Mouse (Mus musculus) layer of hippocampus, adult 9-10 months (tissue): ENCODE results near the gene Usp21.

Experiments
- DNase-seq: peaks from one replicate; pipeline ENCODE4 v3.0.0; 2022; ENCODE audit warnings: low spot score

The Usp21 gene

DNA sequence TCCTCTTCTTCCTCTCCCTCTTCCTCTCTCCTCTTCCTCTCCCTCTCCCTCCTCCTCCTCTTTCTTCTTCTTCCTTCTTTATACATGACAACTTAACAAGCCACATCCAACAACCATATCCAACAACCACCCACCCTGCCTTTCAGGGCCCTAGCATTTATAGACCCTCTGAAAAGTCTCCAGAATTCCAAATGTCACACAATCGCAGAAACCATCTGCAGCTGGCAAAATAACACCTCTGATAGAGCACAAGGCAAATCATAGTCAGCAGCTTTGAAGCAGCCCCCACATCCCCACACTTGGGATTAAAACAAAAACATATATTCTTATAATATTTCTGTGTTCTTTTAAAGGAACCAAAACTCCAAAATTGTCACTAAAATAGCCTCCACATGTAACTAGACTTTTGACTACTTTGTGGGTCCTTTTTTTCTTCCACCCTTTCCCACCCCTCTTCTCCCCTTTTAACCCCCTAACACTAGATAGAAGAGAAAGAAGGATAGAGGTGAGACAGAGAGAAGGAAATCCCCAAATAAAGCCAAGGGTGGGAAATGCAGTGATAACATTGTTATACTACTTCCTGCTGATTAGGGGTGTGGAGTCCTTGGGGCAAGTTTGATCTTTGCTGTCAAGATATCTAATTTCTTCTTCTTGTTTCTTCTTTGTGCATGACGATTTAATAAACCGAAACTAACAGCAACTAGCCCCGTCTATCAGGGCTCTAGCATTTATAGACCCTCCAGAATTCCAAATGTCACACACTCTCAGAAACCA lies 21.6 kb downstream of the Usp21 start:
- no peak for DNase-seq

DNA sequence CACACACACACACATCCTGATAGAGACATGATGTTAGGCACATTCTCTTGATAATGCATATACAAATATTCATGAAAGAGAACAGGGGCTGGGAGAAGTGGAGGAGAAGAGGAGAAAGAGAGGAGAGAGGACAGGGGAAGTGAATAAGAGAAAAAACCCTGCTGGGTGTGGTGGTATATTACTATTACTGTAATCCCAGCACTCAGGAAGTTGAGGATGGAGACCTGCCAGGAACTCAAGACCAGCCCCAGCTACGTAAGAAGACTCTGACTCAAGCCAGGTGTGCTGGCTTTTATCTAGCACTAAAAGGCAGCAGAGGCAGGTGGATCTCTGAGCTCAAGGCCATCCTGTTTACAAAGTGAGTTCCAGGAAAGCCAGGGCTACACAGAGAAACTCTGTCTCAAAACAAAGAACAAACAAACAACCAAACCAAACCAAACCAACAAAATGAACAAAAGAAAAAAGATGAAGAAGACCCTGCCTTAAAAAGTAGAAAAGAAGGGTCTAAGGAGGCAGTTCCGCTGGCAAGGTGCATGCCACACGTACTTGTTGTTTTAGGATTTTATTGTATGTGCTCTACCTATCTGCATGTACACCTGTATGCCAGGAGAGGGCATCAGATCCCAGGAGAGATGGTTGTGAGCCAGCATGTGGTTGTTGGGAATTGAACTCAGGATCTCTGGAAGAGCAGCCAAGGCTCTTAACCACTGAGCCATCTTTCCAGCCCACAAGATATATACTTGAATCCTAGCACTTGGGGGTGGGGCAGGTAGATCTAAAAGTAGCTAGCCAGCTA lies 23.9 kb downstream of the Usp21 start:
- no peak for DNase-seq

DNA sequence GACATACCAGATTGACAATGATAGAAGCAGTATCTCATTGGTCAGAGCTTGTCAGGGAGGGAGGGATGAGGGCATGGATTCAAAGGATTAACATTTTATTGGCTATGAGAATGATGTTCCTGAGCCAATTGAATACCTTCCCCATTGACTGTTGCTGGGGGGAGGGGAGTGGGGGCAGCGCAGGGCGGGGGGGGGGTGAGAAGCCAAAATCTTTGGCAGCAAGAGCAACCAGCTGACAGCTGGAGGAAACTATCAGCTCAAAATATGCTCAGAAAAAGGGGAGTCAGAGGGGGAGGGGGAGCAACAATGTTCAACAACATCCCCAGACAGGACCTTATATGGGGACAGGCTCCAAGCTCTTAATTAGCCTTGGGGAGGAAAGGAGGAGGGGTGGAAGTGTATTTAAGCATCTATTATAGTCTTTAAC lies 24.6 kb downstream of the Usp21 start:
- DNase-seq, result no peak

DNA sequence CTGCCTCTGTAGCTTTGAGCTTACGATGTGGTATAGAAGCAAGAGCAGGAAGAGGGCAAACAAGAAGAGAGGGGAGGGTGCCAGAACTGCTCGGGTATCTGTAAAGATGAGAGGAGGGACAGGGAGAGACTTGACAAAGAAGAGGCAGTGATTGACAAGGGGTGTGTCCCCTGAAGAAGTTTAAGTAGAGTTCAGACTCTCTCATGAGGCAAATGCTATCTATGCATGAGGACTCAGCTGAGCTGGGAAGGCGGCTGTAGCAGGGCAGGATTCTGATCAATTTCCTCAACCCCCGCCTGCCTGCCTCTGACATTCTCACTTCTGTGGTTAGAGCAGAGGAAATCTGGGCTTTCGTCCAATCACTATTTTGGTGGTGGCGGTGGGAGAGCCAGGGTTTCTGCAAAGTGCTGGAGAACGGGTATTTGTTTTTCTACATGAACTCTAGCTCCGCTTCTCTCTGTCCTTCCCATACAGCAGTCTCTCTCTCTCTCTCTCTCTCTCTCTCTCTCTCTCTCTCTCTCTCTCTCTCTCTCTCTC lies 25.1 kb downstream of the Usp21 start:
- DNase-seq, result peak; percentile 90

DNA sequence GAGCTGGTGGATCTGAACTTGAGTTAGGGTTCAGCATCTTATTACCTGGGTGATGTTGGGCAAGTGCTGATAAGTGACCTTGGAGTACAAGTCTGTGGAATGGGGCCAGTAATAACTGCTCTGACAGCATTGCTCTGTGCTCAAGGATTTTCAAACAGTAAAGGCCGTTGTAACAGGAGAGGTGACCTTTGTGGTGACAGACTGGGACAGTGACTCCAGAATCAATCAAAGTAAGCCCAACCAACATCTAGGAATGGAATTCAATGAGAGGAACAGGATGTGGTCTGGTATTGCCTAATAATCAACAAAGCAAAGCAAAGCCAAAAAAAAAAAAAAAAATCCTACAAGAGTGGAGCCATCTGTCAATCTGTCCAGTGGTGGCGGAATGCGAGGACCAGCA lies 27.5 kb downstream of the Usp21 start:
- no peak for DNase-seq

DNA sequence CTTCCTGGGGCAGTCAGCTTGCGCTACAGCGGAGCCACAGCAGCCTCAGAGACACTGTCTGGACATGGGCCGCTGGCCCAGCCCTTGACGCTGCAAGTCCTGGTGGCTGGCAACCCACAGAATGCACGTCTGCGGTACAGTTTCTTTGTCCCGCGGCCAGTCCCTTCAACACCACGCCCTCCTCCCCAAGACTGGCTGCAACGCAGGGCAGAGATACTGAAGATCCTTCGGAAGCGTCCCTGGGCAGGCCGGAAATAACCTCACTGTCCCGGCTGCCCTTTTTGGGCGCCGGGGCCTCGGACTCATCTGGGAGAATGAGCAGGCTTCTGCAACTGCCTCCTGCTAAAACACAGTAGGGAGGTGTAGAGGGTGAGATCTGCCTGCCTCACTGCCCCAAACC lies 28.9 kb downstream of the Usp21 start:
- no peak for DNase-seq

DNA sequence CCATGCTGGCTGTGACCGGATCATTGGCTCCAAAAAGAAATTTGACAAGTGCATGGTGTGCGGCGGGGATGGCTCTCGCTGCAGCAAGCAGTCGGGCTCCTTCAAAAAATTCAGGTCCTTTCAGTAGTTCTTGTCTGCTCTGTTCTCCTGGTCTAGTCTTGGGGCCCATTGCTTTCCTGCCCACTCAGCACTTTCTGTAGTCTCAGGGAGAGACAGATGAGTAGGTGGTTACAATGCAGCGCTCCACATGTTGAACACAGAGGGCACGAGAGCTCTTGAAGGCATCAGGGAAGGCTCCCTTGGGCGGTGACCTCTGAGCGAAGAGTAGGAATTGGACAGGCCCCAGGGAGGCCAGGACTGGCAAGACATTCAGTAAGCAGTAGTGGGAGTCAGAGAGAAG lies 30.0 kb downstream of the Usp21 start:
- DNase-seq, result no peak

DNA sequence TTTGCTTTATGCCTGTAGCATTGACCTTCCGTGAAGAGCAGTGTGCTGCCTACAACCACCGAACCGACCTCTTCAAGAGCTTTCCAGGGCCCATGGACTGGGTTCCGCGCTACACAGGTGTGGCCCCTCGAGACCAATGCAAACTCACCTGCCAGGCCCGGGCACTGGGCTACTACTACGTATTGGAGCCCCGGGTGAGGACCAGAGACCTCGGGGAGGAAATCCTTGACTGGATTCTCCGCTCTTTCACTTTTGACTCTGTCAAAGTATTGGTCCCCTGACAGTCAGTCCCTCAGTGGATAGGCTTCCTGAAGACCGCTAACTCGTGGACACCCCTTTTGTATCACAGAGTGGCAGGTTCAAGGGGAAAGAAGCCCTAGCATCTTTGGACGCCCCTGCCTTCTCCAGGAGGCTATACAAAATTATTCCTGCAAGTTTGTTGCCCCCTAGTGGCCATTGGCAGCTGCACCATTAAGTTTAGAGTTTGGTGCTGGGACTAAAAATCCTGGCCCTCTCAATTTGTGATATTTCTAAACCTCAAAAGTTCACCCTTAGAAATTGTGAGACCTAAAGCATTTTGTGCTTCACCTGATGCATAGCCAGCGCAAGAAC lies 30.7 kb downstream of the Usp21 start:
- DNase-seq, result no peak

DNA sequence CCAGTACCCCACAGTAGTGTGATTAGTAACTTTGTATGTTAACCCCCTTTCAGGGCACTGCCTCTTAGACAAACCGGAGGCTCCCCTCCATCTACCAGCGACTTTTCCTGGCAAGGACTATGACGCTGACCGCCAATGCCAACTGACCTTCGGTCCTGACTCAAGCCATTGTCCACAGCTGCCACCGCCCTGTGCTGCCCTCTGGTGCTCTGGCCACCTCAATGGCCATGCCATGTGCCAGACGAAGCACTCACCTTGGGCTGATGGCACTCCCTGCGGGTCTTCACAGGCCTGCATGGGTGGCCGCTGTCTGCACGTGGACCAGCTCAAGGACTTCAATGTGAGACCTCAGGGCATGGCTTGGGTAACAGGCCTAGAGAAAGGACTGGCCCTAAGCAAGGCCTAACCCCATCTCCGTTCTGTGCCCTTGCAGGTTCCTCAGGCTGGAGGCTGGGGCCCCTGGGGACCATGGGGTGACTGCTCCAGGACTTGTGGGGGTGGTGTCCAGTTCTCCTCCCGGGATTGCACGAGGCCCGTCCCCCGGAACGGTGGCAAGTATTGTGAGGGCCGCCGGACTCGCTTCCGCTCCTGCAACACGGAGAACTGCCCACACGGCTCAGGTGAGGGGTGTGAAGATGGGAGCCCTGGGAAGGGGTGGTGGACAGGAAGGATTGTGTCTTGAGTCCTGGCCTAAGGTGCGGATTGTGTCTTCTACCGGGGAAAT lies 31.5 kb downstream of the Usp21 start:
- no peak for DNase-seq

DNA sequence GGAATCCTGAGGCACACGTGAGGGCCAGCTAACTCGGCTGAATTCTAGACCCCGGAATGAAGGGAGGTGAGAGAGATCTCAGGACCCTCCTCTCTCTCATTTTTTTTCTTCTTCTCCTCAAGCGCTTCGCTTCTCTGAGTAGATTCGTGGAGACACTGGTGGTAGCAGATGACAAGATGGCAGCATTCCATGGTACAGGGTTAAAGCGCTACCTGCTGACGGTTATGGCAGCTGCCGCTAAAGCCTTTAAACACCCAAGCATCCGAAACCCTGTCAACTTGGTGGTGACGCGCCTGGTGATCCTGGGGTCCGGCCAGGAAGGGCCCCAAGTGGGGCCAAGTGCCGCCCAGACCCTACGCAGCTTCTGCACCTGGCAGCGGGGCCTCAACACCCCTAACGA lies 35.4 kb downstream of the Usp21 start:
- no peak for DNase-seq

DNA sequence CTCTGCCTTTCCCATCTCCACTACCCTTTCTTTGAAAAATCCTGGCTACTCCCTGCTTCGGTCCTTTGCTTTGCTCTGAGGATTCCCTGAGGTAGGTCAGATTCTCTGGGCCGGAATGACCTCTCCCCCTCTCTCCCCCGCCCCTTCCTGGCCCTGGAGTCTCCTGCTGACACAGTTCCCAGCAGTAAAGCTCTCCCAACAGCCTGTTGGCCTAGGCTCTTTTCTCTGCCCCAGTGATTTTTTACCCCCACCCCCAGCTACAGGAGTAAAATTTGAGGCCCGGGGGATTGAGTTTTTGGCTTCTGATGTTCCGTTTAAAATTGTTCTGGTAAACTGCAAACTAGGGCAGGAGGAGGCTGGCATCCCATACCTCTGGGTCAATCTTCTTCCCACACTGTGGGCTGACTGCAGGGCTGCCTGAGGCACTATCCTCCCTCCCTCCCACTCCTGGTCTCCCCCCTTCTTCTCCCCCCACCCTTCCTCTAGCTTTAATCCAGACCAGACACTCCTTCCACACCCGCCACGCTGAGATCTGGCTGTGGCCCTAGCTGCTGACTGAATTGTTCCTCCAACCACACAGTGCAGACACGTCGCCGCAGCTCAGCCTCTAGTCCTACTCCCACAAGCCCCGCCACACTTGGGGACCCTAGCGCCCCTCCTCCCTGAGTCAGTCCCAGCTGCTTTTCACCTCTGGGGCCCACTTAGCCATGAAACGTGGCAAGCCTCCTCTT lies 36.0 kb downstream of the Usp21 start:
- DNase-seq, result no peak

DNA sequence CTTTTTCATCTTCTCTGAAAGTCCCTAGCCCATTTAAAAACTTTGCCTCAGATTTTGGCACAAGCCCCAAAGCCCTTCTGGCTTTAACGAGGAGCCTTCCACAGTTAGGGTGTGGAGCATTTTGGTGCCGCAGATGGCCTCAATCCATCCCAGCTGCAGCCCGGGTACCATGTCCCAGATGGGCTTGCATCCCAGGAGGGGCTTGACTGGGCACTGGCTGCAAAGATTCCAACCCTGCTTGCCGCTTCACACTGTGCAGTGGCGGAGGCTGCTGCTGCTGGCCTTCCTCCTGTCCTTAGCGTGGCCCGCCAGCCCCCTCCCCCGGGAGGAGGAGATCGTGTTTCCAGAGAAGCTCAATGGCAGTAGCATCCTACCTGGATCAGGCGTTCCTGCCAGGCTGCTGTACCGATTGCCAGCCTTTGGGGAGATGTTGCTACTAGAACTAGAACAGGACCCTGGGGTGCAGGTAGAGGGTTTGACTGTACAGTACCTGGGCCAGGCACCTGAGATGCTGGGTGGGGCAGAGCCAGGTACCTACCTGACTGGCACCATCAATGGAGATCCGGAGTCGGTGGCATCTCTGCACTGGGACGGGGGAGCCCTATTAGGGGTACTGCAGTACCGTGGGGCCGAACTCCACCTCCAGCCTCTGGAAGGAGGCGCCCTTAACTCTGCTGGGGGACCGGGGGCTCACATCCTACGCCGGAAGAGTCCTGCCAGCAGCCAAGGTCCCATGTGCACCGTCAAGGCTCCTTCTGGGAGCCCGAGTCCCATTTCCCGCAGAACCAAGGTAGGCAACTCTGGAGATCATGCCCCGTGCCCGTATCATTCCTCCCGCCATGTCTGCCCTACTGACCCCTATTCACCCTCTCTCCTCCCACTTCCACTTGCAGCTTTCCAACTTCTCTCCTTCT lies 36.9 kb downstream of the Usp21 start, which contains the start of gene Ndufs2:
Ndufs2 (minus strand) TSS at position 709 of the 914 bp plus-strand sequence.
- DNase-seq, result no peak

DNA sequence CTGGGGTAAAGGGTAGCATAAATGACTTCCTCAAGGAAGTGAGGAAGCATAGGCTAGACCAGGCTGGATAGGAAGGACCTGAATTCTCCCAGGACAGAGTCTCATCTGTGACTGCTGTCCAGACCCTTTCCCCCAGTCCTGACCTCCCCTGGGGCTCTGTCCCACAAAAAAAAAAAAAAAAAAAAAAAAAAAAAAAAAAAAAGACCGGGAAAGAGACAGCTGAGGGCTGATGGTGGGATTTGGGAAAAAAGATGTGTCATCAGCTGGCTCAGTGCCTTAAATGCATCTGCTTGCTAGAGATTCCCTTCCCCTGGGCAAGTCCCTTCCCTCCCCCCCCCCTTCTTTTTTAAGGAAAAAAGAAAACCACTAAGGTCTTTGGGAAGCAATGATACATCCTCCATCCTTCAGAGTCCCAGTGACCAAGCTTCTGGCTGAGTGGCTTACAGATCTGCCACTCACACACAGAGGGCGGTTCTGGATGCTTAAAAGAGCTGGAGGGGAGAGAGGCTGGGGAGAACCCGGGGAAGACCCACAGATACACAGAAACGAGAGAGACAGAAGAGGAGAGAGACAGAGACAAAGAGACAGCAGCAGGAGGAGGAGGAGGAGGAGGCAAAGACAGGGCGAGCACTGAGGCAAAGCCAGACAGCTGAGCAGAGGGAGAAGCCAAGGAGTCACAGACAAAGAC lies 37.7 kb downstream of the Usp21 start, which contains the start of gene Adamts4:
Adamts4 (plus strand) TSS at position 509 of the 688 bp plus-strand sequence.
- no peak for DNase-seq

DNA sequence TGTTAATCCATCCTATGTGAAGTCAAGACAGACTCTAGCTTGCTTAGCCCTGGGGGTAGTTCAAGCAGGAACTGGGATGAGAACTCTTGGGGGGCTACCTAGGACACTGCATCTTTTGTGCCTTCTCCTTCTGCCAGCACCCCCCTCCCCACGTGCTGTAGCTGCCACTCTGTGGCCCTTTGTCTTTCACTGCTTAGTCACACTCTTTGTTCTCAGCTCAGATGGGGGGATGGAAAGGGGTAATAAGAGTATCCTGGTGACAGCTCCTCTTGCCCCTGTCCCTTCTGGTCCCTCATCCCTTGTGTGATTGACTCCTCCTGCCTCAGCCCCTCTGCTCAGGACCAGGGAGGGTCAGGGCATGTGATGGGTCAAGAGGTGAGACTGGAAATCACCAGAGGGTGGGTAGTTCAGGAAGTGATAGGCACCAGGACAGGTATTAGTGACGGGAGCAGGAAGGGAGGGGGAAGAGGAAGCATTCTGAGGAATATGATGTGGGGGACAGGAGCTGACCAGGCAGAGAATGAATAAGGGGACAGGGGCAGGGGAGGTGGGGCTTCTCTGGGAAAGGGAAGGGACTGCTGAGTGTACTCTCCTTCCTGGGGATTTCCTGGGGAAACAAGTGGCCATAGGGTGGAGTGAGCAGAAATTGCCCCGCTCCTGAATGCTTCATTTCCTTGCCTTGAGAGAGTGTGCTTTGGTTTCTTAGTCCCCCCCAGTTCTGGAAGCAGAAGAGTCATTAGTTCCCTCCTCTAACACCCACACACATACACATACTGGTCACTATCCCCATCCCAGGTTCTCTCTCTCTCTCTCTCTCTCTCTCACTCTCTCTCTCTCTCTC lies 39.2 kb downstream of the Usp21 start:
- no peak for DNase-seq

DNA sequence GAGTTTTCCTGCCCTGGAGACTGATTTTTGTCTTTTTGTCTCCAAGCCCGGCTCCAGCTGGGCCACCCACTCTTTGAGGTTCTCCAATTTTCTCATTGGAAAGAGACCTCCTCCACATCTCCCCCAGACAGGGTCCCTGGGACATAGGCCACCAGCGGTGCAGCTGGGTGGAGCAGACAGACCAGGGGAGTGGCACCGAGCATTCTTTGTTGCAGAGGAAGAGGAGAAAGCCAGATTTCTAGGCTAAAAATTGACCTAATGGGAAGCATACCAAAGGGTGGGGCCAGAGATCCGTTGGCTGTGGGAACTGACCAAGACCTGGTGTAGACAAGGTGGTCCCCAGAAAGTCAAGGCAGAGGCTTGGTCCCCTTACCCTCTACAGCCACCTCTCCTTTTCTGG lies 39.9 kb downstream of the Usp21 start:
- no peak for DNase-seq

DNA sequence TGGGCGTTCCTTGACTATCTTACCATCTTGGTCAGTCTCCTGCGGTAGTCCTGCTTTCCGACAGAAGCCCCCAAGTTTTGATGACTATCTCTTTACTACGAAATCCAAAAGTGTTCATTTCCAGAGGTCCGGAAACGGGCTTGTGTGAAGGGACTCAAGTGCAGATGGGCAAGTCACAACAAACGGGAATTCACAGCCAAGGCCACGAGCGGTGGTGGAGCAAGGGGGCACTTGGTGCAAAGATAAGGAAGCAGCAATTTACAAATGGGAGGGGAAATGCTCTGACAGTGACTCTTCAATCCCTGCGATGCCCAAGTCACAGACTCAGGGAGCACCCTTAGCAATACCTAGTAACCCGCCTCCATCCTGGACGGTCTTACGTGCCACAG lies 40.3 kb downstream of the Usp21 start:
- DNase-seq, result no peak

DNA sequence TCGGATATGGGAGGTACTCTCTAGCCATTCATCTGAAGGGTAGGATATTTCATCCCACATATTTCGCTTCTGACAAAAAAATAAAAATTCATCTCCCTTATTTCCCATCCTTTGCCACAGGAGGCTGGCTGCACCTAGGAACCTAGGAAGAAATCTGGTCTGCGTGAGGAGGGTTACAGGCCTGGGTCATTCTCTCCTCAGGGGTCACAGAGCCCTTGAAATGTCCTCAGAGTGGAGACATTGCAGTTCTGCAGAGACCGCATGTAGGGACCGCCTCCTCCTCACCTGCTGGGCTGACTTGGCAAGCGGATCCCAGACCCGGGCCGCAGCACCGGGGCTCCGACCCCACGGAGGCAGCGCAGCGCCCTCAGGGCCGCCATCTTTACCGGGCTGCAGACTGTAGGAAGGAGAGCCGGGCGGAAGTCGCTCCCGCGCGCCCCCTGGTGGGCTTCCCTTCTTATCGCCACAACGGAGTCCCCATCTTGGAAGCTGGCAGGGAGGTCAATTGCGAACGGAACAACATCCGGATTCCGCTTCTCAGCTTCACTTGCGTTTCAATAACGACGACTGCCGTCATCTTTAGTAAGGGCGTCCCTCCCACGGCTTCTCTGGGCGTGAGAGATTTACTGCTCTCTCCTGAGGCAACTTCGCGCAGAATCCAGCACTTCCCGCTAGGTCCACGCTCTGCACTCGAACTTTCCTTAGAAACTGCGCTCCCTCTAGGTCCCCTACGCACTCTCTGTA lies 40.9 kb downstream of the Usp21 start:
- DNase-seq, result peak; percentile 95

DNA sequence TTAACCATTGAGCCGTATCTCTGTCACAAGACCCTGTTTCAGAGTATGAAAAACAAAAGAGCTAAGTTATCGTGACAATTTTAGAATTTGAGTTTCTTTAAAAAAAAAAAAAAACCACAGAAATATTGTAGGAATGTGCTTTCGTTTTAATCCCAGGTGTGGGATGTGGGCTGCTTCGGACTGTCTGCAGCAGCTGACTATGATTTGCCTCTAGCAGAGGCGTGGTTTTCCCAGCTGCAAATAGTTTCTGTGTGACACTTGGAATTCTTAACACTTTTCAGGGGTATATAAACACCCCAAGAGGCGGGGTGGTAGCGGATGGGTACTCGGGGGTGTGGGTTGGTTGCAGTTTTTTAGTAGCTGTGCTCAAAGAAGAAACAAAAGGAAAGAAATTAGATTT lies 42.4 kb downstream of the Usp21 start:
- no peak for DNase-seq
